Mouse (Mus musculus) kidney, adult 2 months (tissue): Measurements from ENCODE around the gene A830031A19Rik. TPM values are rescaled to one million over a fixed set of nuclear protein-coding genes. Genes with fewer than 3 reads are reported as not detected.

ENCODE experiments used
- DNase-seq: peaks from one replicate; pipeline ENCODE4 v3.0.0; 2021
- H3K27ac ChIP-seq: fragments of 200-500 bp; 2 replicates; pipeline ENCODE4 v1.5.1; 2012; ENCODE audit warnings: low read depth, low read length, control low read depth, inconsistent platforms; ENCODE audit not compliant: insufficient read depth
- H3K27me3 ChIP-seq: fragments of 200-500 bp; replicated peaks from 2 replicates; pipeline ENCODE4 v1.6.1; 2012; ENCODE audit warnings: mild to moderate bottlenecking, moderate library complexity, low read length, inconsistent platforms; ENCODE audit not compliant: control insufficient read depth, insufficient read depth
- H3K36me3 ChIP-seq: fragments of 200-500 bp; 2 replicates; pipeline ENCODE4 v1.6.1; 2012; ENCODE audit warnings: mild to moderate bottlenecking, moderate library complexity, low read length, inconsistent platforms; ENCODE audit not compliant: control insufficient read depth, insufficient read depth
- H3K4me1 ChIP-seq: fragments of 200-500 bp; 2 replicates; pipeline ENCODE4 v1.6.1; 2011; ENCODE audit warnings: low read length; ENCODE audit not compliant: control insufficient read depth, insufficient read depth
- H3K4me3 ChIP-seq: fragments of 200-500 bp; 2 replicates; pipeline ENCODE4 v1.5.1; 2011; ENCODE audit warnings: mild to moderate bottlenecking, low read depth, low read length, control low read depth; ENCODE audit not compliant: insufficient read depth
- CTCF ChIP-seq: fragments of 200-500 bp; conservative IDR thresholded peaks from 2 replicates; pipeline ENCODE4 v1.5.1; 2011; ENCODE audit warnings: low read depth, mild to moderate bottlenecking, control low read depth, low read length, moderate library complexity, mixed read lengths; ENCODE audit not compliant: insufficient read depth, insufficient read length
- POLR2A ChIP-seq: fragments of 200-500 bp; IDR thresholded peaks from one replicate; pipeline ENCODE4 v1.6.1; 2011; ENCODE audit warnings: low read depth, low read length, control low read depth
- WGBS: fragments of 180-500 bp; shearing (Covaris S2); methylation state at CpG from one replicate; pipeline ENCODE4 v1.1.7; 2018; 5-methylcytosine and 5-hydroxymethylcytosine counted together
- polyA plus RNA-seq: library from polyadenylated mRNA; depleted of rRNA; stranded (reverse); fragments of >200 nt; gene quantifications from 2 replicates; pipeline ENCODE4 v1.2.3, GENCODE M21; 2012; rRNA removed

A830031A19Rik gene
- not detected in 2 replicates for polyA plus RNA-seq

DNA sequence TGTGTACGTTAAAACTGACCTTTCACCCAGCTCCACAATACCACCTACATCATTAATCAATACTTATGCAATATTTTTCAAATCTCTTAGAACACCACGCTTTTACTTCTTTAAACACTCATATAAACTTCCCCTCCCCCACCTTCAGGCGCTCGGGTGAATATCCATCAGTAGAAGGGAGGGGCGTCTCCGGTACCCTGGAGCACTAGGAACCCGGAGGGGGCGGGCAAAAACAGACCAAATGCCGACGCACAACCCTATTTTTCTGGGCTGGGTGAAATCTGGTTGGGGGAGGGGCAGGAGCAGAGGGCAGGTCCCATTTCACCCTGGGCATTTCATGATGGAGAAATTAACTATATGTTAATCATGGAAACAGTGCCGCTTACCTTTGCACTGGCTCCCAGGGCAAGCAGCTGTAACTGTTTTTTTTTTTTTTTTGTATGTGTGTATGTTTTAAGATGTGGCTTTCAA, at the start of gene A830031A19Rik:
TSS of gene A830031A19Rik (minus strand) at position 421 of the 471 bp plus-strand sequence.
- Histone ChIP-seq H3K27me3 (peaks cover 18% of the 10 kb centered on the region), H3K27ac (no peak within 1 kb of the TSS), H3K4me1 (no peaks in the 10 kb centered on the region), H3K36me3 (no peaks in the 10 kb centered on the region), H3K4me3 (peak within 1 kb of the TSS; percentile 51)
- WGBS: 3% methylated on average over 11 of the region's 11 CpGs
- DNase-seq: no peak
- no peak for TF ChIP-seq CTCF
- no peak for TF ChIP-seq POLR2A

DNA sequence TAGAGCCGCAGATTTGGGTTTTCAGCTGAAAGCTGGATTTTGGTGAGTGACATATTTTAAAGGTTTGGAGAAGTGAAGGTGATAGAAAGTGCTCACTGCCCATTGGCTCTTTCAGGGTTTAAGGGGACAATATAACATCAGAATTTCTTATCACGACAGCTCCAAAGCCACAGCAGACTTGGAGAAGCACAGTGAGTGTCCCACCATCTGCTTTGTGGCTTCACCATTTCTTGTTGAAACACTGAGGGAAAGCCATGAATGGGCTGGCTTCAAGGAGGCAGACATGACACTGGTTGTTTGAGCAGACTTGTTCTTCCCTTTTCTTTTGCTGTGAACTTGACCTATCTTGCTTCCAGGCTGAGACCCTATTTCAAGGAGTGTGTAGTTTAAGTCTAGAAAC, 49.1 kb upstream of the A830031A19Rik start:
- Histone ChIP-seq H3K27ac (no peak overlapping the region), H3K36me3 (no peaks in the 10 kb centered on the region), H3K4me3 (no peak overlapping the region), H3K27me3 (no peaks in the 10 kb centered on the region), H3K4me1 (no peaks in the 10 kb centered on the region)
- DNase-seq: no peak
- 88% methylated on average over 2 of the region's 2 CpGs for WGBS
- TF ChIP-seq POLR2A: no peak
- no peak for TF ChIP-seq CTCF

DNA sequence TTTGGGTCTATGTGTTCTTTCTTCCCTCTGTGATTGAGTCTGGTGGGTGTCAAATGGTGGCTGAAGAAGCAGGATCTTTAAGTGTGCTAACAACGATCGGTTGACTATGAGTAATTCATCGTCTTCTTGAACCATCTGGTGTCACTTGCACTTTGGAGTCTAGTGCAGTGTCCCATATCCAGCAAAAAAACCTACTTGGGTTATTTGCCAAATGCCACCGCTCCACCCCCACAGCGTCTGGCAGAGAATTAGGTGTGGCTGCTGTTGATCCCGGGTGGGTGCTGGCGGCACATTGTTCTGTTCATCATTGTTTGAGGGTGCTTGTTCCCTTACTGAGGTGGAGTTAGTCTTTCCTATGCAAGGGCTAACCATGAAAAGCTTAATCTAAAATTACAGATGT, 48.0 kb upstream of the A830031A19Rik start:
- peak; percentile 15 for DNase-seq
- 68% methylated on average over 7 of the region's 7 CpGs for WGBS
- TF ChIP-seq CTCF: no peak
- no peak for TF ChIP-seq POLR2A
- Histone ChIP-seq H3K27me3 (no peaks in the 10 kb centered on the region), H3K36me3 (no peaks in the 10 kb centered on the region), H3K4me1 (no peaks in the 10 kb centered on the region), H3K27ac (no peak overlapping the region), H3K4me3 (no peak overlapping the region)

DNA sequence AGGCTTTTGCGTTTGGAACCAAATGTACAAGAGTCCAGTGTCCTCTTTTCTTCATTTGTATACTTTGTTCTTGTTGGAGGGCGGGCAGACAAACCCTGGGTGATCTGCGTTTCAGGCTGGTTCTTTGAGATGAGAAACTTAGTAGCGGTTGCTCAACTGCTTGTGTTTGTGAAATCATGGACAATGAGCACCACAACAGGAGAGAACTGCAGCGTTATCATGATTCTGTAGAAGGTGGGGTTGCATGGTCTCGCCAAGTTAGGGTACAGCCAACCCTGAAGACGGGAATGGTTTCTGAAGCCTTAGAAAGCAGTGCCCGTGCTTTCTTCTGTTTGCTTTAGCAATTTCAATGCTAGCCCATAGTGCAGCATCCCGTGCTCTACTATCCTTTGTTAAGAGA, 46.3 kb upstream of the A830031A19Rik start:
- 96% methylated on average over 9 of the region's 9 CpGs for WGBS
- H3K4me1 ChIP-seq: no peaks in the 10 kb centered on the region
- TF ChIP-seq CTCF: no peak
- TF ChIP-seq POLR2A: no peak
- no peak overlapping the region for H3K4me3 ChIP-seq
- no peaks in the 10 kb centered on the region for H3K27me3 ChIP-seq
- H3K27ac ChIP-seq: no peak overlapping the region
- no peaks in the 10 kb centered on the region for H3K36me3 ChIP-seq
- no peak for DNase-seq

DNA sequence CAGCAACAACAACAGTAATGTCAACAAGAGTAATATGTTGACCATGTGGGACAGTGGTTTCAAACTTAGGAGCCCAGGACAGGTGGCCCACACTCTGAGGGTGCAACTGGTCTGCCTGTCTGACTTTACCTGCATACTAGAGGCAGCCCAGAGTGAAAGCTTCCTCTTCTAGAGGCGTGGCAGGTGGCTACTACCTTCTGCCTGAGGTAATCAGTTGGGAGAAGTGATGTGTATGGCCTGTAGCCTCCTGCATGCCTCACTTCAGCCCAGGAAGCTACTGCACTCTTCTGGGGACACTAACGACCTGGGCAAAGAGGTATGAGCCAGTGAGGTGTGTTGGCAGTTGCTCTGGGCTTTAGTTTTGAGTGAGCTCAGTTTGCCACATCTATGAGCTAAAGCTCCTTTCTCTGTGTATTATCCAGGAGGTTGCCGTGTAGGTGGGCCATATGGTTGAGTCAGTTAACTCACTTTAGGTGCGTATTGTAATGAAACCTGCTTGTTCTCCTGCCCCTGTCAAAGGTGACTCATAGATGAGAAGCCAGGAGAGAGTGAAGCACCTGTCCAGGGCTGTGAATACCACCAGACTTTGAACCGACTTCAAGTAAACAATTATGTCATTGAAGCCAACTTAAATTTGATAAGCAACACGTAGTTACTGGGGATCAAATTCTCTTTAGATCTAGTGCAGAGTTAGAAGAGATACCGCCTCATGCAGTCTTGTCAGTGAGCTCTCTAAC, 41.9 kb upstream of the A830031A19Rik start:
- no peak for DNase-seq
- H3K27ac ChIP-seq: no peak overlapping the region

DNA sequence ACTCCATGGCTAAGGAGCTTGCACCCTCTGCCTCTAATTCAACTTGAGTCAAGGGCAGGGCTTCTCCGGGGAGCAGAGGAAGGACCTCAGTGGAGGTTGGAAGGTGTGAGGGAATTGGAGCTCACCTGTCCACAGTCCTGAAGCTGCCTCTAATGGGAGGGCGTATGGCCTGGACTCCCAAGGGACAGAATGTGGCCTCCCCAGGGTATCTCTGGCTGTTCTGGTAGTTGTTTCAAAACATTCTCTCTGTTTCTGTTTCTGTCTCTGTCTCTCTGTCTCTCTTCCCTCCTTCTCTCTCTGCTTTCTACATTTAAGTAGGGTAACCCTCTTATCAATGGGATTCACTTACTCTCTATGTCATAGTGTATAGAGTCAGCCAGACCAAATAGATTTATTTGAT, 41.2 kb upstream of the A830031A19Rik start:
- Histone ChIP-seq H3K36me3 (no peaks in the 10 kb centered on the region), H3K4me1 (no peaks in the 10 kb centered on the region), H3K27ac (no peak overlapping the region), H3K4me3 (no peak overlapping the region), H3K27me3 (no peaks in the 10 kb centered on the region)
- no peak for DNase-seq
- WGBS: 94% methylated on average over 2 of the region's 2 CpGs
- TF ChIP-seq POLR2A (no peak), CTCF (no peak)

More for the DNA sequence above, 41.9 kb upstream of the A830031A19Rik start:
- no peaks in the 10 kb centered on the region for H3K36me3 ChIP-seq
- no peak for TF ChIP-seq POLR2A
- no peak for TF ChIP-seq CTCF
- H3K4me3 ChIP-seq: no peak overlapping the region
- H3K4me1 ChIP-seq: no peaks in the 10 kb centered on the region
- WGBS: 79% methylated on average over 7 of the region's 7 CpGs
- no peaks in the 10 kb centered on the region for H3K27me3 ChIP-seq

DNA sequence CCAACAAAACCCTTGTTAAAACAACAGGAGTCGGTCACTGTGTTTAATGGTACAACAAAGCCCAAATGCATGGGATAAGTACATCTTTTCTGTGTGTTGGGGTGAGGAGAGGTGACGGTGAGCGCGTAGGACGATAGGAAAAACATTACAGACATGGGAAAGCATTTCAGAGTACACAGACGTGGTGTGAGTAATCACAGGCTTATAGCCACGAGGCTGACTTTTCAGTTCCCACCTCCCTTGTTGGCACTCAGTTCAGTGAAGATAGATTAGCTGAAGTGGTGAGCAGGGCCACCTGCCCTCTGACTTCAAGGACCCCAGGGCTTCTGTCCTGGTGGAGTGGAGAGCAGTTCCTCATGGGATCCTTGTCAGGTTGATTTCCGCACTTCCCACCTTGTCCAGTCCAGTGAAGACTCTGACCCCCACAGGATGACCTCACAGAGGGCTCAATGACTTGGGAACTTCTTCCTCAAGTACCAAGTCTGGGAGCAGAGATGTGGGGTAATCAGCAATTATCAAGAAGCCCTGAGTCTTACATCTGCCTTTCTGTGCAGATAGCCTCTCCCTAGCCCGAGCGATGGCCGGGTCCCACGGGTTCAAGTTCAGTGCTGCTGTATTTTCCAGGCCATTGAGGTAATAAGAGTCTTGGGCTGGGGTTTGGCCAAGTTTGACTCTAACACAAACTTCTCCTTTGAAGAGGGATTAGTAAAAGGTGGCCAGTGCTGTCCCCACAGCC, 40.3 kb upstream of the A830031A19Rik start:
- no peak for DNase-seq
- Histone ChIP-seq H3K27me3 (no peaks in the 10 kb centered on the region), H3K36me3 (no peaks in the 10 kb centered on the region), H3K27ac (no peak overlapping the region), H3K4me1 (no peaks in the 10 kb centered on the region), H3K4me3 (no peak overlapping the region)
- TF ChIP-seq CTCF (no peak), POLR2A (no peak)
- WGBS: 84% methylated on average over 12 of the region's 12 CpGs
